Mouse (Mus musculus) NIH3T3 (cell line): ENCODE results near the gene Tpk1.
A peak's percentile ranks its signal among the peaks of the same experiment; 100 is the strongest.

ENCODE experiments used
- DNase-seq: peaks from one replicate; pipeline ENCODE4 v3.0.0-alpha.2; 2012; ENCODE audit warnings: low read depth

Gene Tpk1

GRCm38 (mm10) chr6:43665677-43666546 is at the start of gene Tpk1:
TSS of gene Tpk1 (minus strand) at chr6:43666278.
- peak; percentile 99 for DNase-seq

DNA sequence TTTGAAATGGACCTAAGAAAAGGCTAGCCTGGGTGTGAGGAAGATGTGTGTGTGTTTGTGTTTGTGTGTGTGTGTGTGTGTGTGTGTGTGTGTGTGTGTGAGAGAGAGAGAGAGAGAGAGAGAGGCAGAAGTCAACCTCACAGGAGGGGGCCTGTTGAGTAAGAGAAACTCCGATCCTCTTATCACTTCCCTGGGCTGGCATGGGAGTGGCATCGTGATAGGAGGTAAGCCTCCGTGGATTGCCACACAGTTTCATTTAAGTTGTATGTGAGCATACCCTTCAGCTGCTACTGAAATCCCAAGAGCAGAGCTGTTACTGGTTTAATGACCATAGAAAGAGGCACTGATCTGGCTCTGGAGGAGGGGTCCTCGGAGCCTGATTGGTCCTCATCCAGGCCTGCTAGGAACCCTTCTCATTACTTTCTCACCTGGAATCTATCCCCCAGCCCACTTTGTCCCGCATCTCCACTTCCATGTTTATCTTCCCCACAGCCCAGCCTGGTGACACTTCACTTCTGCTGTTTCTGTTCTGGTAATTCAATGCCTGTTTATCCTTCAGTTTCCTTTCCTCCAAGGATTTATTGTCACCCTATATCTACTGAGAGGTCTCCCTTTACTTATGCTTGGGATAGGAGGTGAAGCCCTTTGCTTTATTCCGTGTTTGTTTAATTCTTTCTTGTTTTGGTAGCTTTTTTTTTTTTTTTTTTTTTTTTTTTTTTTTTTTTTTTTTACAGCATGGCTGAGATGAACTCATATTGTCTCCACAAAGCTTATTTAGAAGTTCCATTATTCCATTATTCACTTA is 36.9 kb upstream of the Tpk1 start:
- no peak for DNase-seq

- DNase-seq, result no peak
Measured at GRCm38 (mm10) chr6:43691863-43692262, 25.8 kb upstream of the Tpk1 start.

DNA sequence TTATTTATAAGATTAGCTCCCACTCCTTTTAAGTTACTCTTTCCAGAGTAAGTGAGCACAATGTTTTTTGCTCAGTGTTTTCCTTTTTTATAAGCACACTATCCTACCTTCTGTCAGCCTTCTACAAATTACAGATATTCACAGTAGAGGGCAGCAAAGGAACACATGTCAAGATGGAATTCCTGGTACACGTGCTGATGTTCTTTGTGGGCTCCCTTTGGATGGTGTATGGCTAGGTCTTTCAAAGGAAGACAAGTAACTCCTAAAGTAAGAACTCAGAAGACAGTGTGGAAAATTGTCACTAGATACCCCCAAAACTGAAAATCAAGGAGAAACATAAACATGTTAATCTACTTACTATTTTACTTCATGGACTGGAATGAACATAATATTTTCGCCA is 19.9 kb upstream of the Tpk1 start:
- peak; percentile 76 for DNase-seq

- no peak for DNase-seq
Measured at GRCm38 (mm10) chr6:43682535-43682934, 16.5 kb upstream of the Tpk1 start.

DNA sequence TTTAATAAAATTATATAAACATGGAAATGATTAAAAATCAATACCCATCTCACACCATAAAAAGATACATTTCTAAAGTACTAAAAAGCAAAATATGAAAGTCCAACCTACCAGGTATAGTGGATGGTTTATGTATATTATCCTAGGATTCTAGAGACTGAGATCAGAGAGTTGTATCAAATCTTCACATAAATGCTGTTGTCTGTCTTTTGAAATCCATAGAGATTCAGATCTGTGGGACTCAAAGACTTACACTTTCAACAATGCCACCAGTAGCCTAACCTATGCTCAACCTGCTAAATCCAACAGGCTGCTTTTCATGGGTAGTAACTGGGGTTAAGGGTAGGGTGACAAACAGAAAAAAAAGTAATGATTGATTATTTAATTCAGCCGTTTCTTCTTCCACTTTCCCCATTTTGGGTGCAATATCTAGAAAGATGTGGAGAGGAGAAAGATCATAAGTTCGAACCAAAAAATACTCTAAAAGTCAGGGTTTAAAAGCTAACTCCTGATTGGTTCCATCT is 12.7 kb upstream of the Tpk1 start:
- no peak for DNase-seq

GRCm38 (mm10) chr6:43677566-43677965 is 11.5 kb upstream of the Tpk1 start:
- no peak for DNase-seq

GRCm38 (mm10) chr6:43676139-43676538 is 10.1 kb upstream of the Tpk1 start:
- DNase-seq, result peak; percentile 59

- DNase-seq, result no peak
Measured at GRCm38 (mm10) chr6:43674986-43675760, 9.1 kb upstream of the Tpk1 start.

DNA sequence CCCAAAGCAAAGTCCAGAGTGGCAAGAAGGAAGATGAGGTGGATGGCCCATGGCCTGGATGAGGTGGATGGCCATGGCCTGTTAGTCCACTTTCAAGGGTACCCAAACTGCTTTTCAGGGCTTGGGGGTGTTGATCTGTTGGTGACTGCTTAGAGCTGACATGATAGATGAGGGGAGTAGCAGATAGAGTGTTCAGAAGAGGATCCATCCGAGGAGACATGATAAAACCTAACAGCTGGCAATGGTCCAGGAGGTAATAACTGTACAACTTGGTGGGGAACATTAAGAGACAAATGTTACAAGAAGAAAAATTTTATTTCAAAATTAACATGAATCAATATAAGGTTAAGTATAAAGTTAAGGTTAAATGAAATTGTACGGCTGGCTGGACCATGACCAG is 4.9 kb upstream of the Tpk1 start:
- DNase-seq, result no peak

- no peak for DNase-seq
Measured at GRCm38 (mm10) chr6:43667681-43668080, 1.6 kb upstream of the Tpk1 start.

DNA sequence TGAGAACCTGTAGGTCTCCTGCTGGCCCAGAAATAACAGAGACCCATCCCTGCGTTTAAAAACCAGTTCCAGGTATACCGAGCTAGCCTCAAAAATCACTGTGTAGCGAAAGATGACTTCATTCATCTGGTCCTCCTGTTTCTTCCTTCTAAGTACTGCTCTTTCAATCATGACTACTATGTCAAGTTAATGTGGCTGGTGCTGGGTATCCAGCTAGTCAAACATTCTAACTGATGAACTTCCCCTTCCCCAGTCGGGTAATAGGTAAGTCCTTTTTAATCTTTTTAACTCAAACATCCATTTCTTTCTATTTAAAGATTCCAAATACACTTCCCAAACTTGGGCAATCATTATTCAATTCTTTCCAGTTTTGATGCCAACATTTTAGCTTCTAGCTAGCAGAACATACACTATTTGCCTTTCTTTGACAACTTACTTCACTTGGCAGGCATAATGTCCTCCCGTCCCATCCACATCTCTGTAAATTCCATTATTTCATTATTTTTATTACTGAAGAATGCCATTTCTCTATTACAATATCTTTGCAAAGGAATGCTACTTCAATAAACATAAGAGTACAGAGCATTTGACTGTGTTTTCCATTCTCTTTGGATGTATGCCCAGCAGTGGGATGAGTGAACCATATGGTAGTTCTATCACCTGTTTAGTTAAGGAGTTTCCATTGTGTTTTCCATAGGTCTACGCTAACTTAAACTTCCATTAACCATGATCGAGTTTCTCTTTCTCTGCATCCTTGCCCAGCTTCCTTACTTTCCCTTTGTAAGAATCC is 728 bp upstream of the Tpk1 start:
- peak; percentile 18 for DNase-seq

- DNase-seq, result no peak
Measured at GRCm38 (mm10) chr6:43661822-43662221, 4.3 kb downstream of the Tpk1 start.

DNA sequence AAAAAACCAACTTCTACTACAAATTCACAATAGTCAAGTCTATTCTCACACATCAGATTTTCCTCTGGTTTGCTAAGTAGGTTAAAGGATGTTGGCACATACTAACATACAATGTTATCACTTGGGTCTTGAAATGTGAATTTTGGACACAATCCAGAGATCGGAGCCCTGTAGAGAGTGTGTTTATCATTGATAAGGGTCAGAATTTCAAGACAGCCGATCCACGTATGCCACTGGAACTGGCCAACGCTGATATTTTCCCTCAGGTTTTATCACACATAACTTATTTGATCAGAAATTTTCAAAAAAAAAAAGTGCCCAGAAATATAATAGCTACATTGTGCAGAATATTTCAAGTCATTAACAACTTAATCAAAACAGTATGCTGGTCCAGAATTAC is 7.8 kb downstream of the Tpk1 start:
- no peak for DNase-seq

- no peak for DNase-seq
Measured at GRCm38 (mm10) chr6:43657845-43658244, 8.2 kb downstream of the Tpk1 start.

- DNase-seq, result no peak
Measured at GRCm38 (mm10) chr6:43654876-43655456, 11.1 kb downstream of the Tpk1 start.

DNA sequence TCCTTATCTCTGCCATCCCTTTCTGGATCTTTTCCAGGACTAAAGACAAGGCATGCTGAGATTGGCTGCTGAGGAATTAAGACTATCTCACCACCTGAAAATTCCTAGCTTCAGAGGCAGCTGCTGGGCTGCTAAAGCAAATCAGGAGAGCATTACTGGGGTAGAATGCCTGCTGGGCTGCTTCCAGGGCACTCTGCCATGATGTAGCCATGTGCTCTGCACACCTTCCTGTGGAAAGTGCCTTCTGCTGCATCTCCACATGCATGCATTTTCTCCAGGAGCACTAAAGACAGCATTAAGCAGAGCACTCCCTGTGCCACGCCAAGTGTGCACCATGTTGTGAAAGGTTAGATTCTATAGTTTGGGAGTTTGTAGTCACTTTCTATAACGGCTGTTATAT is 16.6 kb downstream of the Tpk1 start:
- DNase-seq, result peak; percentile 22

GRCm38 (mm10) chr6:43645674-43646073 is 20.4 kb downstream of the Tpk1 start:
- no peak for DNase-seq

- DNase-seq, result no peak
Measured at GRCm38 (mm10) chr6:43645105-43645504, 21.0 kb downstream of the Tpk1 start.

GRCm38 (mm10) chr6:43643718-43644117 is 22.4 kb downstream of the Tpk1 start:
- DNase-seq, result no peak

GRCm38 (mm10) chr6:43642375-43642774 is 23.7 kb downstream of the Tpk1 start:
- DNase-seq, result no peak
